Mouse (Mus musculus) kidney, embryonic 16.5 days (tissue): ENCODE measurements at regions not wholly inside any gene's neighbourhood (a gene's known extent, or its start where the extent isn't known, plus 50 kb on each side); places are given as distances from the start of the nearest gene placed in this dataset.

Source experiments
- ATAC-seq: fragments of 200-750 bp; cut with Nextera tagmentation; 2 replicates; pipeline ENCODE4 v1.8.0; 2017; ENCODE audit warnings: moderate TSS enrichment; ENCODE audit not compliant: low FRiP score, low TSS enrichment
- H3K27ac ChIP-seq: fragments of 300-500 bp; sonication (generic); 2 replicates; pipeline ENCODE4 v1.5.1; 2014; ENCODE audit warnings: low read length
- H3K27me3 ChIP-seq: fragments of 300-500 bp; sonication (generic); 2 replicates; pipeline ENCODE4 v1.6.1; 2014; ENCODE audit warnings: low read length, control low read depth, mixed read lengths; ENCODE audit not compliant: insufficient read depth
- H3K36me3 ChIP-seq: fragments of 300-500 bp; sonication (generic); 2 replicates; pipeline ENCODE4 v1.6.1; 2014; ENCODE audit warnings: low read length, control low read depth, mixed read lengths; ENCODE audit not compliant: insufficient read depth
- H3K4me1 ChIP-seq: fragments of 300-500 bp; sonication (generic); 2 replicates; pipeline ENCODE4 v1.6.1; 2014; ENCODE audit warnings: low read length, control low read depth, mixed read lengths; ENCODE audit not compliant: insufficient read depth
- H3K4me2 ChIP-seq: fragments of 300-500 bp; sonication (generic); replicated peaks from 2 replicates; pipeline ENCODE4 v1.6.1; 2014; ENCODE audit warnings: low read depth, low read length
- H3K4me3 ChIP-seq: fragments of 300-500 bp; sonication (generic); 2 replicates; pipeline ENCODE4 v1.5.1; 2014; ENCODE audit warnings: mild to moderate bottlenecking, low read length
- H3K9ac ChIP-seq: fragments of 300-500 bp; sonication (generic); replicated peaks from 2 replicates; pipeline ENCODE4 v1.6.1; 2014; ENCODE audit warnings: low read length
- H3K9me3 ChIP-seq: fragments of 300-500 bp; sonication (generic); 2 replicates; pipeline ENCODE4 v1.6.1; 2016; ENCODE audit warnings: low read length, control low read depth
- whole genome bisulfite sequencing: fragments of 180-500 bp; shearing (Covaris S2); extraction: QIAGEN DNeasy Blood & Tissue Kit; methylation state at CpG from one replicate; pipeline ENCODE4 v1.1.7; 2014; 5-methylcytosine and 5-hydroxymethylcytosine counted together

DNA sequence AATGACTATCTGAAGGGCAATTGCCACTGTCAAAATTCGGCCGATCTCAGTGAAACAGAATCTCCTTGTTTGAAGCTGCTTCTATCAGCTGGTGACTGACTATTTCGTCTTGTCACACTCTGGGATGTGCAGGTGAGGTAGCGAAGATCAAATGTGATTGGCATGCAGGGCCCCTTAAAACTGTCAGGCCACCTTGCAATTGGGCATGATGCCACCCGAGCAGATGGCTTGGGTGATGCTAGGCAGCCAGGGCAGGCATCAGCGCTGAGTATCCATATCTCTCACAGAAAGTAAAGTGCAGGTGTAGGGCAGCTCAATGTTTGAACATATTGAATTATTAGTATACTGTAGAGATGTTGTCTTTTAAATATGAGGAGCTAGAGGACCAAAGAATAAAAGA is 223.8 kb downstream of the Sox11 start:
- no peaks in the 10 kb centered on the region for H3K36me3 ChIP-seq
- no peak overlapping the region for H3K9ac ChIP-seq
- no peaks in the 10 kb centered on the region for H3K4me1 ChIP-seq
- no peak overlapping the region for H3K4me2 ChIP-seq
- no peak overlapping the region for H3K4me3 ChIP-seq
- 82% methylated on average over 6 of the region's 6 CpGs for WGBS
- ATAC-seq, result no peak
- H3K27ac ChIP-seq, result no peak overlapping the region
- H3K9me3 ChIP-seq, result no peaks in the 10 kb centered on the region
- H3K27me3 ChIP-seq, result no peaks in the 10 kb centered on the region

- H3K27ac ChIP-seq, result no peak overlapping the region
- no peak overlapping the region for H3K4me3 ChIP-seq
- no peaks in the 10 kb centered on the region for H3K9me3 ChIP-seq
- H3K27me3 ChIP-seq, result no peaks in the 10 kb centered on the region
- H3K9ac ChIP-seq, result no peak overlapping the region
- H3K4me1 ChIP-seq, result no peaks in the 10 kb centered on the region
- no peak for ATAC-seq
- WGBS, result 85% methylated on average over 6 of the region's 6 CpGs
- no peak overlapping the region for H3K4me2 ChIP-seq
- H3K36me3 ChIP-seq, result no peaks in the 10 kb centered on the region
Observed at GRCm38 (mm10) chr12:27115392-27115791, 227.0 kb downstream of the Sox11 start.

- H3K27me3 ChIP-seq, result no peaks in the 10 kb centered on the region
- no peak overlapping the region for H3K27ac ChIP-seq
- no peaks in the 10 kb centered on the region for H3K36me3 ChIP-seq
- H3K4me1 ChIP-seq, result no peaks in the 10 kb centered on the region
- 73% methylated on average over 9 of the region's 9 CpGs for WGBS
- H3K9ac ChIP-seq, result no peak overlapping the region
- no peak for ATAC-seq
- no peak overlapping the region for H3K4me2 ChIP-seq
- no peak overlapping the region for H3K4me3 ChIP-seq
- H3K9me3 ChIP-seq, result no peaks in the 10 kb centered on the region
Observed at GRCm38 (mm10) chr12:27104925-27105571, 237.3 kb downstream of the Sox11 start.

DNA sequence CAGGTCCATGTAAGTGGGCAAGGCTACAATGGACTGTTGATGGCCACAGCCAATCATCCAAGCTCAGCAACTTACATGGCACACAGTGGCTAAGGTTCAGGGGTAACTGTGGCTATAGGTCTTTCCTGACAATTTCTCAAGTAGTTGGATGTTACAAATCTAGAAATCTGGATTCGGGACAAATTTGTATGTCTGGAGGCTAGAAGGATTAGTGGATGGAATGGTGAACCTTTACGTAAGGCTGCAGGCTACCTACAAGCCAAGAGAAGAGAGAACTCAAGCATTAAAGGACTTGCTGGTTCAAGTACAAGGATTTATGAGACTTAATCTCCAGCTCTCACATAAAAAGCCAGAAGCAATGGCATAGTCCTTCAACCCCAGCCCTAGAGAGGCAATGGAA is 239.4 kb downstream of the Sox11 start:
- H3K4me2 ChIP-seq, result no peak overlapping the region
- 87% methylated on average over 2 of the region's 2 CpGs for WGBS

DNA sequence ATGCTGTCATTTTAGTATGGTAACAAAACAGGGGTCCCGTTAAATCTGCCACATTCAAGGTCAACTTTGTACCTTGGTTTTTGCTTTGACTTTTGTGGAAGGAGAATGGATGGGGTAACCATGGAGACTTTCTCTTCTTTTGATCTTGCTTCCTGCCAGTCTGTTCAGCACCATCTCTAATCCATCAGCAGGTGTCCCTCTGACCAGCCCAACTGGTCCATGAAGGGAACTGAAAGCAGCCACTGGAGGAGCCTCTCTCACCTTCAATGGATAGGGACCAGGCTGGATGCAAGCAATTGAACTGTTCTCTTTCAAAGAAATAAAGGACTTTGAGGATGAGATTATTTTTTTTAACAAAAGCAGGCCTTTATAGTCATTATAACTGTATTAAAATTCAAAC is 253.2 kb downstream of the Sox11 start:
- no peak for ATAC-seq
- H3K4me1 ChIP-seq, result no peaks in the 10 kb centered on the region
- no peak overlapping the region for H3K9ac ChIP-seq
- no peak overlapping the region for H3K4me2 ChIP-seq
- WGBS, result 59% methylated on average over 1 of the region's 1 CpGs
- H3K27me3 ChIP-seq, result no peaks in the 10 kb centered on the region
- no peak overlapping the region for H3K27ac ChIP-seq
- no peak overlapping the region for H3K4me3 ChIP-seq
- H3K36me3 ChIP-seq, result no peaks in the 10 kb centered on the region
- peaks cover 4% of the 10 kb centered on the region; the same call in 1 of the 2 replicates for H3K9me3 ChIP-seq

More for the DNA sequence above, 239.4 kb downstream of the Sox11 start:
- Histone ChIP-seq H3K27me3 (no peaks in the 10 kb centered on the region), H3K9ac (no peak overlapping the region), H3K27ac (no peak overlapping the region), H3K4me3 (no peak overlapping the region), H3K9me3 (no peaks in the 10 kb centered on the region), H3K36me3 (no peaks in the 10 kb centered on the region), H3K4me1 (no peaks in the 10 kb centered on the region)
- ATAC-seq, result no peak

GRCm38 (mm10) chr12:27085890-27086289 is 256.5 kb downstream of the Sox11 start:
- no peak overlapping the region for H3K4me3 ChIP-seq
- H3K9ac ChIP-seq, result no peak overlapping the region
- H3K27me3 ChIP-seq, result no peaks in the 10 kb centered on the region
- no peaks in the 10 kb centered on the region for H3K9me3 ChIP-seq
- H3K4me1 ChIP-seq, result peaks cover 18% of the 10 kb centered on the region
- H3K36me3 ChIP-seq, result no peaks in the 10 kb centered on the region
- no peak overlapping the region for H3K4me2 ChIP-seq
- 73% methylated on average over 2 of the region's 2 CpGs for WGBS
- no peak for ATAC-seq
- H3K27ac ChIP-seq, result no peak overlapping the region

DNA sequence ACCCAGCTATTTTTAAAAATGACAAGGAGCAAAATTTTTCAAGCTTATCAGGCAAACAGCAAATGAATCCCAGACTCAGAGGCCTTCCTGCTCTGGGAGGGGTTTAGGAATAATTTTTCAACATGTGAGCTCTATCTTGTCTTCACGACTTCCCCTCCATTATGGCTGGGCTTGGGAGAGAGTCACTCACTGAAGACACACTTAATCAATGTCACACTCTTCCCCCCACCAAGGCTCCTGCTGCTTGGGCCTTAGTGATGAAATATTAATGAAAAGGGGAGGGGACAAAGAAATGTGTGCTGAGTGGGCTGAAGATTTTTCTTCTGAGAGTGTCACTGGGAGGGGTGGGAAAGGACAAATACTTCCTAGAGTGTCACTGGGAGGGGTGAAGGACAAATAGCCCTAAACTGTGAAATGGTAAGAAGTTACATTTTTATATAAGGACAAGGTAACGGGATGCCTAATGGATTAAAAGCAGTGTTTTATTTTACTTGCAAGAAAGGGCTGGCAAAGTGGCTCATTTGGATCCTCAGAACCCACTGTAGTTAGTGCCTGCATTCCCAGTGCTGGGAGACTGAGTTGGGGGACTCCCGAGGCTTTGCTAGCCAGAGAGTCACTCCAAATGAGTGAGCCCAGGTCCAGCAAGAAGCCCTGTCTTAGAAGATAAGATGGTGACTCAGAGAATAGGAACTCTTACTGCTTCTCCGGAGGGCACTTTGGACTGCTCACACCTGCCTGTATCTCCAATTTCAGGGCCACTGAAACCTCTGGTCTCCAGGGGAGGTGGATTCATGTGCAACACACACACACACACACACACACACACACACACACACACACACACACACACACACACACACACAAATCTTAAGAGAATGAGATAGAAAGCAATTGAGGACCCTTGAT is 258.5 kb downstream of the Sox11 start:
- H3K9me3 ChIP-seq, result no peaks in the 10 kb centered on the region
- no peak for ATAC-seq
- no peak overlapping the region for H3K4me2 ChIP-seq
- H3K4me1 ChIP-seq, result peaks cover 18% of the 10 kb centered on the region
- H3K27ac ChIP-seq, result no peak overlapping the region
- H3K36me3 ChIP-seq, result no peaks in the 10 kb centered on the region
- H3K27me3 ChIP-seq, result no peaks in the 10 kb centered on the region
- 45% methylated on average over 4 of the region's 4 CpGs for WGBS
- no peak overlapping the region for H3K4me3 ChIP-seq
- H3K9ac ChIP-seq, result no peak overlapping the region

- 6% methylated on average over 7 of the region's 8 CpGs for WGBS
- Histone ChIP-seq H3K4me1 (peaks cover 18% of the 10 kb centered on the region), H3K36me3 (no peaks in the 10 kb centered on the region), H3K27me3 (no peaks in the 10 kb centered on the region), H3K4me3 (peak overlapping the region; percentile 30), H3K9me3 (no peaks in the 10 kb centered on the region), H3K27ac (no peak overlapping the region), H3K4me2 (peak overlapping the region; percentile 52), H3K9ac (peak overlapping the region; percentile 53)
- ATAC-seq, result peak; percentile 73
Observed at GRCm38 (mm10) chr12:27083089-27083488, 259.3 kb downstream of the Sox11 start.

GRCm38 (mm10) chr12:27082624-27083023 is 259.8 kb downstream of the Sox11 start:
- peak overlapping the region; percentile 30 for H3K4me3 ChIP-seq
- H3K9me3 ChIP-seq, result no peaks in the 10 kb centered on the region
- no peak overlapping the region for H3K27ac ChIP-seq
- peak overlapping the region; percentile 52 for H3K4me2 ChIP-seq
- H3K4me1 ChIP-seq, result peaks cover 18% of the 10 kb centered on the region
- H3K36me3 ChIP-seq, result no peaks in the 10 kb centered on the region
- H3K9ac ChIP-seq, result peak overlapping the region; percentile 53
- 5% methylated on average over 8 of the region's 8 CpGs for WGBS
- ATAC-seq, result peak; percentile 90
- H3K27me3 ChIP-seq, result no peaks in the 10 kb centered on the region
